Mouse (Mus musculus) liver, postnatal 0 days (tissue): Measurements from ENCODE around the gene Acrbp.

Experiments
- CTCF ChIP-seq: sonication (generic); IDR thresholded peaks from 2 replicates; pipeline ENCODE4 v1.5.1; 2016; ENCODE audit warnings: antibody characterized with exemption, low read depth
- EP300 ChIP-seq: IDR thresholded peaks from 2 replicates; pipeline ENCODE4 v1.6.1; 2016; ENCODE audit warnings: antibody characterized with exemption, low read depth, mild to moderate bottlenecking

DNA sequence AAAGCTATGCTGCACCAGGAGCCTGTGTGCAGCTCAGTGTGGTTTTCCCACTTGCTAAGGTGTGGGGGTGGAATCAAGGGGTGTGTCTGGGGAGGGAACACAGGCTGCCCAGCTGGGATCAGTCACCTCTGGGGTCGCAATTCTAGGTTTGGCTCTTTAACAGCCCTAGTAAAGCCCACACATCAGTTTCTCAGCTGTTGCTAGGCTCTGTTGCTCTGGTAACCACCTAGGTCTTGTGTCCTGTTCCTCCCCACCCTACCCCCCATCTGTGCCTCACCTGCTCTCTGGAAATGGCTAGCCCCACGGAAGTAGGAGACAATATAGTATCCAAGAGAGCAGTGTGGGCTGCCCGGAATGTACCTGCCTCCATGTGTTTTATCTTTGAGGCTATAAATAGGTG is 45.8 kb upstream of the Acrbp start:
- TF ChIP-seq EP300 (no peak), CTCF (no peak)
